Mouse (Mus musculus): ENCODE data around the gene Zfp646. TPM values are rescaled to one million over a fixed set of nuclear protein-coding genes. Genes with fewer than 3 reads are reported as not detected.
A peak's percentile ranks its signal among the peaks of the same experiment; 100 is the strongest.

Zfp646 gene
- polyA plus RNA-seq, 1 experiment from 2014 or later = 13.0 TPM

- Histone ChIP-seq H3K4me3 (ENCODE audit: low read length) (no peak overlapping the region), H3K27ac (ENCODE audit: low read length) (no peak overlapping the region), H3K27me3 (ENCODE audit: insufficient read depth, low read length) (no peaks in the 10 kb centered on the region), H3K4me2 (replicated peaks; ENCODE audit: low read depth, low read length) (no peak overlapping the region), H3K36me3 (ENCODE audit: insufficient read depth, low read length) (peaks cover 21% of the 10 kb centered on the region), H3K9ac (replicated peaks; ENCODE audit: low read length) (no peak overlapping the region), H3K4me1 (ENCODE audit: insufficient read depth, low read length) (no peaks in the 10 kb centered on the region), H3K9me3 (ENCODE audit: low read length) (no peaks in the 10 kb centered on the region)
- 51% methylated on average over 5 of the region's 5 CpGs for WGBS
- no peak for ATAC-seq (ENCODE audit: low FRiP score, low TSS enrichment)
These were observed 25.1 kb upstream of the Zfp646 start for GRCm38 (mm10) chr7:127850906-127851305.

GRCm38 (mm10) chr7:127858258-127858657 is 17.8 kb upstream of the Zfp646 start:
- H3K36me3 ChIP-seq (ENCODE audit: insufficient read depth, low read length) = no peaks in the 10 kb centered on the region
- ATAC-seq (ENCODE audit: low FRiP score, low TSS enrichment) = no peak
- WGBS = 98% methylated on average over 6 of the region's 6 CpGs
- H3K9ac ChIP-seq (replicated peaks; ENCODE audit: low read length) = no peak overlapping the region
- H3K4me3 ChIP-seq (ENCODE audit: low read length) = no peak overlapping the region
- H3K4me2 ChIP-seq (replicated peaks; ENCODE audit: low read depth, low read length) = no peak overlapping the region
- no peak overlapping the region for H3K27ac ChIP-seq (ENCODE audit: low read length)
- H3K4me1 ChIP-seq (ENCODE audit: insufficient read depth, low read length) = no peaks in the 10 kb centered on the region
- no peaks in the 10 kb centered on the region for H3K9me3 ChIP-seq (ENCODE audit: low read length)
- H3K27me3 ChIP-seq (ENCODE audit: insufficient read depth, low read length) = no peaks in the 10 kb centered on the region

- Histone ChIP-seq H3K27me3 (ENCODE audit: insufficient read depth, low read length) (no peaks in the 10 kb centered on the region), H3K4me3 (ENCODE audit: low read length) (no peak overlapping the region), H3K36me3 (ENCODE audit: insufficient read depth, low read length) (peaks cover 32% of the 10 kb centered on the region), H3K9ac (replicated peaks; ENCODE audit: low read length) (no peak overlapping the region), H3K4me2 (replicated peaks; ENCODE audit: low read depth, low read length) (no peak overlapping the region), H3K9me3 (ENCODE audit: low read length) (no peaks in the 10 kb centered on the region), H3K27ac (ENCODE audit: low read length) (no peak overlapping the region), H3K4me1 (ENCODE audit: insufficient read depth, low read length) (no peaks in the 10 kb centered on the region)
- no peak for ATAC-seq (ENCODE audit: low FRiP score, low TSS enrichment)
- WGBS = 91% methylated on average over 12 of the region's 12 CpGs
These were observed 9.6 kb upstream of the Zfp646 start for GRCm38 (mm10) chr7:127866434-127866833.

GRCm38 (mm10) chr7:127867641-127868040 is 8.4 kb upstream of the Zfp646 start:
- no peaks in the 10 kb centered on the region for H3K27me3 ChIP-seq (ENCODE audit: insufficient read depth, low read length)
- 96% methylated on average over 18 of the region's 18 CpGs for WGBS
- ATAC-seq (ENCODE audit: low FRiP score, low TSS enrichment) = no peak

GRCm38 (mm10) chr7:127869149-127869810 is 6.7 kb upstream of the Zfp646 start:
- ATAC-seq (ENCODE audit: low FRiP score, low TSS enrichment) = peak; percentile 52
- no peak overlapping the region for H3K4me3 ChIP-seq (ENCODE audit: low read length)
- H3K27ac ChIP-seq (ENCODE audit: low read length) = no peak overlapping the region
- H3K9ac ChIP-seq (replicated peaks; ENCODE audit: low read length) = 0 out of 2 replicates have a peak overlapping the region, but pooled peaks have one; percentile 29
- no peaks in the 10 kb centered on the region for H3K9me3 ChIP-seq (ENCODE audit: low read length)
- peaks cover 30% of the 10 kb centered on the region for H3K36me3 ChIP-seq (ENCODE audit: insufficient read depth, low read length)
- H3K4me1 ChIP-seq (ENCODE audit: insufficient read depth, low read length) = peaks cover 12% of the 10 kb centered on the region
- no peaks in the 10 kb centered on the region for H3K27me3 ChIP-seq (ENCODE audit: insufficient read depth, low read length)
- H3K4me2 ChIP-seq (replicated peaks; ENCODE audit: low read depth, low read length) = no peak overlapping the region
- WGBS = 68% methylated on average over 3 of the region's 3 CpGs

More at GRCm38 (mm10) chr7:127867641-127868040, 8.4 kb upstream of the Zfp646 start:
- H3K9me3 ChIP-seq (ENCODE audit: low read length) = no peaks in the 10 kb centered on the region
- peaks cover 32% of the 10 kb centered on the region for H3K36me3 ChIP-seq (ENCODE audit: insufficient read depth, low read length)
- H3K4me1 ChIP-seq (ENCODE audit: insufficient read depth, low read length) = no peaks in the 10 kb centered on the region
- no peak overlapping the region for H3K9ac ChIP-seq (replicated peaks; ENCODE audit: low read length)
- no peak overlapping the region for H3K4me3 ChIP-seq (ENCODE audit: low read length)
- H3K27ac ChIP-seq (ENCODE audit: low read length) = no peak overlapping the region
- H3K4me2 ChIP-seq (replicated peaks; ENCODE audit: low read depth, low read length) = no peak overlapping the region

- no peaks in the 10 kb centered on the region for H3K9me3 ChIP-seq (ENCODE audit: low read length)
- peaks cover 26% of the 10 kb centered on the region for H3K36me3 ChIP-seq (ENCODE audit: insufficient read depth, low read length)
- H3K27ac ChIP-seq (ENCODE audit: low read length) = no peak overlapping the region
- WGBS = 83% methylated on average over 5 of the region's 5 CpGs
- H3K9ac ChIP-seq (replicated peaks; ENCODE audit: low read length) = no peak overlapping the region
- peaks cover 16% of the 10 kb centered on the region for H3K4me1 ChIP-seq (ENCODE audit: insufficient read depth, low read length)
- no peaks in the 10 kb centered on the region for H3K27me3 ChIP-seq (ENCODE audit: insufficient read depth, low read length)
- H3K4me2 ChIP-seq (replicated peaks; ENCODE audit: low read depth, low read length) = no peak overlapping the region
- ATAC-seq (ENCODE audit: low FRiP score, low TSS enrichment) = no peak
- no peak overlapping the region for H3K4me3 ChIP-seq (ENCODE audit: low read length)
These were observed 5.7 kb upstream of the Zfp646 start for GRCm38 (mm10) chr7:127870136-127870821.

- 4% methylated on average over 20 of the region's 20 CpGs for WGBS
- no peaks in the 10 kb centered on the region for H3K9me3 ChIP-seq (ENCODE audit: low read length)
- peak overlapping the region; percentile 91 for H3K9ac ChIP-seq (replicated peaks; ENCODE audit: low read length)
- peaks cover 26% of the 10 kb centered on the region for H3K4me1 ChIP-seq (ENCODE audit: insufficient read depth, low read length)
- ATAC-seq (ENCODE audit: low FRiP score, low TSS enrichment) = peak; percentile 31
- H3K4me3 ChIP-seq (ENCODE audit: low read length) = peak overlapping the region; percentile 93
- H3K4me2 ChIP-seq (replicated peaks; ENCODE audit: low read depth, low read length) = peak overlapping the region; percentile 85
- H3K36me3 ChIP-seq (ENCODE audit: insufficient read depth, low read length) = peaks cover 28% of the 10 kb centered on the region
- peak overlapping the region; percentile 99 for H3K27ac ChIP-seq (ENCODE audit: low read length)
- no peaks in the 10 kb centered on the region for H3K27me3 ChIP-seq (ENCODE audit: insufficient read depth, low read length)
These were observed 1.0 kb upstream of the Zfp646 start for GRCm38 (mm10) chr7:127874812-127875626.

GRCm38 (mm10) chr7:127875627-127876001 is 407 bp upstream of the Zfp646 start:
- Histone ChIP-seq H3K9me3 (ENCODE audit: low read length) (no peaks in the 10 kb centered on the region), H3K4me2 (replicated peaks; ENCODE audit: low read depth, low read length) (peak overlapping the region; percentile 85), H3K4me3 (ENCODE audit: low read length) (peak overlapping the region; percentile 93), H3K36me3 (ENCODE audit: insufficient read depth, low read length) (peaks cover 32% of the 10 kb centered on the region), H3K27me3 (ENCODE audit: insufficient read depth, low read length) (no peaks in the 10 kb centered on the region), H3K9ac (replicated peaks; ENCODE audit: low read length) (peak overlapping the region; percentile 91), H3K27ac (ENCODE audit: low read length) (peak overlapping the region; percentile 99), H3K4me1 (ENCODE audit: insufficient read depth, low read length) (peaks cover 26% of the 10 kb centered on the region)
- WGBS = under 1% methylated on average over 41 of the region's 43 CpGs
- ATAC-seq (ENCODE audit: low FRiP score, low TSS enrichment) = peak; percentile 96

- Histone ChIP-seq H3K36me3 (ENCODE audit: insufficient read depth, low read length) (peaks cover 39% of the 10 kb centered on the region), H3K4me3 (ENCODE audit: low read length) (peak within 1 kb of the TSS; percentile 93), H3K9ac (replicated peaks; ENCODE audit: low read length) (peak within 1 kb of the TSS; percentile 91), H3K27ac (ENCODE audit: low read length) (peak within 1 kb of the TSS; percentile 99), H3K4me2 (replicated peaks; ENCODE audit: low read depth, low read length) (peak within 1 kb of the TSS; percentile 85), H3K9me3 (ENCODE audit: low read length) (no peaks in the 10 kb centered on the region), H3K27me3 (ENCODE audit: insufficient read depth, low read length) (no peaks in the 10 kb centered on the region), H3K4me1 (ENCODE audit: insufficient read depth, low read length) (peaks cover 26% of the 10 kb centered on the region)
- under 1% methylated on average over 60 of the region's 60 CpGs for WGBS
- ATAC-seq (ENCODE audit: low FRiP score, low TSS enrichment) = peak; percentile 76
These were observed 687 bp downstream of the Zfp646 start, which contains the start of gene Zfp668 for GRCm38 (mm10) chr7:127876467-127877348. TSS of gene Zfp668 (minus strand) at chr7:127876828.
